Mouse (Mus musculus): Measurements from ENCODE around the gene Cpne2. TPM values are rescaled to one million over a fixed set of nuclear protein-coding genes. Genes with fewer than 3 reads are reported as not detected.

Cpne2 gene
- 43.6 and 45.7 TPM in 2 replicates for polyA plus RNA-seq (2012; ENCODE audit: insufficient read depth, insufficient read length, missing spikeins)

DNA sequence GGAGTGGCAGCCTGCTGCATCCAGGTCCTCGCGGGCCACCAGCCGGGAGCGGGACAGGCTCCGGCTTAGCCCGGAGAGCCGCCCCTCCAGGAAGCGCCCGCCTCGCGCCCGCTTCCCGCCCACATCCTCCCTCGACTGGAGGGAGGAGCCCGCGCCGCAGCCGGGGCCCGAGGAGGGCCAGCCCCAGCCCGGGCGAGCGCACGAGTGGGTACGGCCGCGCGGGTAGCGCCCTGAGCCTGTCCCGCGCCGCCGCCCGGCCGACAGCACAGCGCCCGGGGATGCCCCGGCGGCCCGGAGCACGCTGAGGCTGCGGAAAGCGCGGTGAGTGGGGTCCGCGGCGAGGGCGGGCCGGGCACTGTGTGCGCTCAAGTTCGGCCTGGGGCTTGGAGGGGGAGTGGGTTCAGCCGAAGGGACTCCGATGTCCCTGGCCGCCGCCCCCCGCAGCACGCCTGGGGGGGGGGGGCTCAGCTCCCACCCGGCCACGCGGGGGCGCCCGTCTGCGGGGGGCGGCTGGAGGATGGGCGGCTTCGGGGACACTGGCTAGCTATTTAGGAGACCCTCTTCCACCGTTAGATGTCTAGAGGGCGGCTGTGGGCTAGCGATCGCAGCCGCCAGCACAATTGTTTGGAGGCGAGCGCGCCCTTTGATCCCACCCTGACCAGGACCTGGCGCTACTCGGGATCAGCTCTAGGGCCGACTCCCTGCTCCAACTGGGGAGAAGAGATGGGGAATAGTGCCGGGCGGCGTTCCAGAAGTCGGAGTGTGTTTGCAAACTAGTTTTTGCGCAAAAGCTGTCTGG lies at the start of gene Cpne2:
Gene Cpne2, plus strand, starts transcription at position 118 of the 799 bp plus-strand sequence.
- H3K27ac ChIP-seq (ENCODE audit: insufficient read depth, low read depth, low read length), result no peak within 1 kb of the TSS
- TF ChIP-seq POLR2A (IDR thresholded peaks at IDR 0.05; ENCODE audit: borderline replicate concordance, low read depth, low read length), result no peak
- peak; percentile 37 for TF ChIP-seq CTCF (IDR thresholded peaks at IDR 0.05; ENCODE audit: low read depth, low read length)
- 0 out of 2 replicates have a peak, but pooled peaks cover 2% of the 10 kb centered on the region for H3K4me1 ChIP-seq (ENCODE audit: control insufficient read depth, insufficient read depth, low read length)
- peak within 1 kb of the TSS; percentile 77 for H3K4me3 ChIP-seq (ENCODE audit: insufficient read depth, low read length)

DNA sequence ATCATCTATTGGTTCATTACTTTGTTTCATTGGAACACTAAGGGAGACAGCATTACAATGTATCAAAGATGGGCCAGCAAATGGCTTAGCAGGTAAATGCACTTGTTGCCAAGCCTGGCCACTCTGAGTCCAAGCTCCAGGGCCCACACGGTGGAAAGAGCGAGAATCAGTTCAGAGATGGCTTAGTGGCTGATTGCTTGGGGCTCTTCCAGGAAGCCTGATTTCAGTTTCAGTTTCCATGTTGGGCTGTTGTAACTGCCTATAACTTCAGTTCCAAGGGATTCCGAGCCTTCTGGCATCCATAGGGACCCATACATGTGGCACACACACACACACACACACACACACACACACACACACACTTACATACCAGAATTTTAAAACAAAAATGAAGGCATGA lies 47.5 kb upstream of the Cpne2 start:
- H3K27ac ChIP-seq (ENCODE audit: insufficient read depth, low read depth, low read length), result no peak overlapping the region
- peaks cover 4% of the 10 kb centered on the region; the same call in 1 of the 2 replicates for H3K4me1 ChIP-seq (ENCODE audit: control insufficient read depth, insufficient read depth, low read length)
- H3K4me3 ChIP-seq (ENCODE audit: insufficient read depth, low read length), result no peak overlapping the region
- TF ChIP-seq CTCF (IDR thresholded peaks at IDR 0.05; ENCODE audit: low read depth, low read length), result no peak
- no peak for TF ChIP-seq POLR2A (IDR thresholded peaks at IDR 0.05; ENCODE audit: borderline replicate concordance, low read depth, low read length)

DNA sequence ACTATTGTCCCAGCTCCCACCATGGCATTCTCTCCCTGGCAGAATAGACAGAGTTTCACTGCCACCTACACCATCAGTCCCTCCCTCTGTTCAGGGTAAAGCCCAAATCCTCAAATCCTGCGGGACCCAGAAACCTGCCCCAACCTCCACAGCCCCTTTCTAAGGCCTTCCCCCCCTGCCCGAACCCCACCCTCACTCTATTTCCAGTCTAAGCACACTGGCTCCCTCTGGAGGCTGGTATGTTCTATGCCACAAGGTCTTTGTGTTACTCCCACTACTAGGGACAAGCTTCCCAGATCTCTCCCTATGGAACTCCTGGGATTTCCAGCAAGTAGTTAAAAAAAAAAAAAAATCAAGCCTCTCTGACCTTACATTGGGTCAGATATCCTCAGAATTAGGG lies 46.9 kb upstream of the Cpne2 start:
- no peak overlapping the region for H3K27ac ChIP-seq (ENCODE audit: insufficient read depth, low read depth, low read length)
- TF ChIP-seq CTCF (IDR thresholded peaks at IDR 0.05; ENCODE audit: low read depth, low read length) (peak; percentile 64), POLR2A (IDR thresholded peaks at IDR 0.05; ENCODE audit: borderline replicate concordance, low read depth, low read length) (no peak)
- peaks cover 4% of the 10 kb centered on the region; the same call in 1 of the 2 replicates for H3K4me1 ChIP-seq (ENCODE audit: control insufficient read depth, insufficient read depth, low read length)
- no peak overlapping the region for H3K4me3 ChIP-seq (ENCODE audit: insufficient read depth, low read length)

DNA sequence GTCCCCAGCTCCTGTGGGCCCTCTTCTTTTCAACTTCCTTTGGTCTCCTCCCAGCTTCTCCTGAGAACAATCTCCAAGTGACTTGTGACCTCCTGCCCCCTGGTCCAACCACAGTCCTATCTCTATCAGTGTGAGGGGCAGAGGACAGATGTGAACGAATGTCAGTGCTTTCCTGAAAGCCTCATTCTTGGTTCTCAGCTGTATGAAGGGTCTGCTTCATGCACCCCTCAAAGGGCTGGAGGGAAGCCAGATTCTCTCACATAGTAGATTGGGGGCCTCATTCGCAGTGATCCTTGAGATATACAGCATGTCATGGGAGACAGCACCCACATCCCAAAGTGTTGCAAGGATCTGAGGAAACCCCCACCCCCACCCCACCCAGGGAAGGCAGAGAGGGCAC lies 44.8 kb upstream of the Cpne2 start:
- Histone ChIP-seq H3K4me3 (ENCODE audit: insufficient read depth, low read length) (no peak overlapping the region), H3K4me1 (ENCODE audit: control insufficient read depth, insufficient read depth, low read length) (peaks cover 4% of the 10 kb centered on the region; the same call in 1 of the 2 replicates), H3K27ac (ENCODE audit: insufficient read depth, low read depth, low read length) (no peak overlapping the region)
- TF ChIP-seq CTCF (IDR thresholded peaks at IDR 0.05; ENCODE audit: low read depth, low read length), result no peak
- TF ChIP-seq POLR2A (IDR thresholded peaks at IDR 0.05; ENCODE audit: borderline replicate concordance, low read depth, low read length), result no peak

DNA sequence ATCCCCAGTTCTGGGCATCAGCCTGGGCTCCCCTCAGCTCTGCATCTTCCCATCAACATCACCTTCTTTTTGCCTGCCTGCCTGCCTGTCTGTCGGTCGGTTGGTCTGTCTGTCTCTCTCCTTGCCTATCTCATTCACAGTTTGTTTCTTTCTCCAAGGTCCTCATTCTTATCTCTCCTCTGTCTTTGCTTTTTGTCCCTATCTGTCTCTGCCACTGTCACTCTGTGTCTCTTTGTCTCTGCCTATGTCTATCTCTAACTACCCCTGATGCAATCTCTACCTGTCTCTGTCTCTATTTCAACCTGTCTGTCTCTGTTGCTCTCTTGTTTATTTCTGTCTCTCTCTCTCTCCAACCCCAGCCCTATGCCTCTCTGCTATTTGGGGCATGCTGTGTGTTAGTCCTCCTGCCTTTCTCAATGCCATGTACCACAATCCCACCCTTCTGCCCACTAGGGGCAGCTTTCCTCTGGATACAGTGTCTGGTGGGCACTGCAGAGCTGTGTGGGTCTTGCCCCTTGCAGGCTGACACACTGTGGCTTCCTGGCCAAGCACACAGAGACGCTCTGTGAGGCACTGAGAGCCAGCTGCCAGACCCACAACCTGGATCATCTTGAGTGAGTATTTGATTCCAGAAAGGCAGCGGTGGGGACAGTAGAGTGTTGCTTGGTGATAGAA lies 42.8 kb upstream of the Cpne2 start:
- H3K27ac ChIP-seq (ENCODE audit: insufficient read depth, low read depth, low read length), result no peak overlapping the region
- TF ChIP-seq POLR2A (IDR thresholded peaks at IDR 0.05; ENCODE audit: borderline replicate concordance, low read depth, low read length) (no peak), CTCF (IDR thresholded peaks at IDR 0.05; ENCODE audit: low read depth, low read length) (no peak)
- no peak overlapping the region for H3K4me3 ChIP-seq (ENCODE audit: insufficient read depth, low read length)
- H3K4me1 ChIP-seq (ENCODE audit: control insufficient read depth, insufficient read depth, low read length), result peaks cover 3% of the 10 kb centered on the region; the same call in 1 of the 2 replicates

DNA sequence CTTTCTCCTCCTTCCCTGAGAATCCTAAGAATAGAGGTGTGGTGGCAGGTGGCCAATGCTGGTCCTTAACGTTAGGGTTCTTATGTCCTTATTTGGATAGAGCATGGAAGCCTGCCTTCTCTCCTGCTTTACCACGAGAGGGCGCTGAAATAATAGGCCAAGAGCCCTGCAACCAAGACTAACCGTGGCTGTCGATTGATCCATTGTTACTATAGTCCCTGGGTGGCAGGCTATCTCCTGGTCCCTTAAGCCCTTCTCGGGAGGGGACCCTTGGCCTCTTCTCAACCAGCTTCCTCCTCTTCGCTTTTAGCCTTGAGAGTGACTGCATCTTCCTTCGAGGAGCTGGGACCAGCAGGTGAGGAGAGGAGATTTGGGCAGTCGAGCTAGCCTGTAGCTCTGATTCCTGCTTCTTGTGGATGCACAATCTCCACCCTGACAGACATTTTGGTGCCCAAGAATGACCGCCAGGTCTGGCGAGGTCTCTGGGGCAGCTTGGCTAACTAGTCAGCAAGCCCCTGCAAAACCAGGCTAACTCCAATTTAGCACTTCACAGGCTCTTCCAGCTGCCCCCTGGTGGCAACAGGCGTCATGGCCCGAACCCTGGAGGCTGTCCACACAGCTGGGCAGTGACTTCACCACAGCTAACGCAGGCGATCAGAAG lies 40.6 kb upstream of the Cpne2 start:
- Histone ChIP-seq H3K27ac (ENCODE audit: insufficient read depth, low read depth, low read length) (no peak overlapping the region), H3K4me1 (ENCODE audit: control insufficient read depth, insufficient read depth, low read length) (no peaks in the 10 kb centered on the region), H3K4me3 (ENCODE audit: insufficient read depth, low read length) (no peak overlapping the region)
- TF ChIP-seq CTCF (IDR thresholded peaks at IDR 0.05; ENCODE audit: low read depth, low read length) (peak; percentile 81), POLR2A (IDR thresholded peaks at IDR 0.05; ENCODE audit: borderline replicate concordance, low read depth, low read length) (no peak)

DNA sequence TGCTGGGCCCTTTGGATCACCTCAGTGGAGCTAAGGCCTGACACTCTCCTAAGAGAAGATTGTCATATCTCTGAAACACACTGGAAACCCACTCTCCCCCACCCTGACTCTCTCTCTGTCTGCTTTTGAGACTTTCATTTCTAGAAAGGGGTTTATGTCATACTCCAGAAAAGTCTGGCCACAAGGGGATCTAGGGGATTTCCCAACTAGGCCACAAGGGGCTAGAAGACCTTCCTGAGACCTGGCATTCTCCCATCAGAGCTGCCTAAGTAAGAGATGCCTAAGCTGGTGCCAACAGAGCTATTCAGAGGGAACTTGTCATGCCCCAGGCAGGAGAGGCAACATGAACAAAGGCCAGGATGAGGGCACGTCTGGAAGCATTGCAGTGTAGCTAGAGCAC lies 39.5 kb upstream of the Cpne2 start:
- no peak overlapping the region for H3K4me3 ChIP-seq (ENCODE audit: insufficient read depth, low read length)
- no peak overlapping the region for H3K27ac ChIP-seq (ENCODE audit: insufficient read depth, low read depth, low read length)
- TF ChIP-seq CTCF (IDR thresholded peaks at IDR 0.05; ENCODE audit: low read depth, low read length) (no peak), POLR2A (IDR thresholded peaks at IDR 0.05; ENCODE audit: borderline replicate concordance, low read depth, low read length) (no peak)
- no peaks in the 10 kb centered on the region for H3K4me1 ChIP-seq (ENCODE audit: control insufficient read depth, insufficient read depth, low read length)

DNA sequence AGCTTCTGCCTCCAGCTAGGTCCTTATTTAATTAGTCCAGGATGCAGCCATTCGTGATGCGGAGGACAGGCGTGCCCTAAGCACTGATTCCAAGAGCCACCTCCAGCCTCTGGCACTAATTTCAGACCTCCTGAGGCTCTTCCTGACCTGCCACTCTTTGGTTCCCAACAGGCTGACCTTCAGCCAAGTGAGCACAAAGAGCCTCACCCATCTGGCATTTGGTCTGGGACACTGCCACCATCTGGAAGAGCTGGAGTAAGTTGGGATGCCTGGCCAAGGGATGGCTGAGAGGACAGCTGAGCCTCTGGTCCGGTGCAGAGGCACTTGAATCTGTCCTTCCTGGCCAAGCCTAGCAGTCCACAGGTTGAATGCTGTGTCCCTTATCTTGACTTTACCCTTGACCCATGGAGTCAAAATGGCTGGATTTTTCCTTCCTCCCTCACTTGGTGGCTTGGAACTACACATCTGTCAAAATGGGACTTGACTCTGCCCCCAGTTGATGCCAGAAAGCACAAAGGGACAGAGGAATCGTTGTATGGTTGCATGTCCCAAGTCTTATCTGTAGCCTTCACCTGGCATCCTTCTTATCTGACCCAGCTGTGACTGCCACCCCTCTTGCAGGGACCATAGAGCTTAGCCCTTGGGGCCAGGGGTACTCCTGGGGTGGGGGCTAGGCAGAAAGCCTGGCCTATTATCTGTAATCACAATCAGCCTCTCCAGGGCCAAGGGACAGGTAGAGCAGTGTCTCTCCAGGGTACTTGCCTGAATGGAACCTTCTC lies 17.2 kb upstream of the Cpne2 start:
- TF ChIP-seq POLR2A (IDR thresholded peaks at IDR 0.05; ENCODE audit: borderline replicate concordance, low read depth, low read length) (no peak), CTCF (IDR thresholded peaks at IDR 0.05; ENCODE audit: low read depth, low read length) (no peak)
- no peak overlapping the region for H3K27ac ChIP-seq (ENCODE audit: insufficient read depth, low read depth, low read length)
- H3K4me1 ChIP-seq (ENCODE audit: control insufficient read depth, insufficient read depth, low read length), result no peaks in the 10 kb centered on the region
- H3K4me3 ChIP-seq (ENCODE audit: insufficient read depth, low read length), result no peak overlapping the region

DNA sequence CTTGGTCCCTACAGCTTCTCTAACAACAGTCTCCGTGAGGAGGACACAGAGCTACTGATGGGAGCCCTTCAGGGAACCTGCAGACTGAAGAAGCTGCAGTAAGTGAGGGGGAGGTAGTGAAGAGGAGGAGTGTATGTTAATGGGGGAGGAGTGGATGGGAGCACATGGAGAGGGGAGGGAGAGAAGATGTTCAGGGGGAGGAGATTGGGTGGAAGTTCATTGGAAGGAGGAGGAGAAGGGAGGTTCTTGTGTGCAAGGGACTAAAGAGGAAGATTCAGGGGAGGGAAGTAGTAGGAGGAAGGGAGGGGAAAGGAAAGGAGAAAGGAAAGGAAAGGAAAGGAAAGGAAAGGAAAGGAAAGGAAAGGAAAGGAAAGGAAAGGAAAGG lies 16.6 kb upstream of the Cpne2 start:
- Histone ChIP-seq H3K4me1 (ENCODE audit: control insufficient read depth, insufficient read depth, low read length) (no peaks in the 10 kb centered on the region), H3K27ac (ENCODE audit: insufficient read depth, low read depth, low read length) (no peak overlapping the region), H3K4me3 (ENCODE audit: insufficient read depth, low read length) (no peak overlapping the region)
- TF ChIP-seq CTCF (IDR thresholded peaks at IDR 0.05; ENCODE audit: low read depth, low read length) (no peak), POLR2A (IDR thresholded peaks at IDR 0.05; ENCODE audit: borderline replicate concordance, low read depth, low read length) (no peak)

All from bone marrow macrophage, adult 2 months (primary cell).